Mouse (Mus musculus): ENCODE measurements around the gene Irgm2.
A peak's percentile ranks its signal among the peaks of the same experiment; 100 is the strongest.

Irgm2 gene

GRCm38 (mm10) chr11:58199229-58200037 lies at the start of gene Irgm2, which contains the start of gene Igtp:
TSS of gene Irgm2 (plus strand) at chr11:58199618.
TSS of gene Igtp (plus strand) at chr11:58199556.
- DNase-seq = peak; percentile 89

GRCm38 (mm10) chr11:58155458-58155857 lies 44.0 kb upstream of the Irgm2 start:
- no peak for DNase-seq

- DNase-seq = no peak
Measured at GRCm38 (mm10) chr11:58156871-58157270, 42.5 kb upstream of the Irgm2 start.

- DNase-seq = peak; percentile 28
Measured at GRCm38 (mm10) chr11:58165072-58165471, 34.3 kb upstream of the Irgm2 start.

- no peak for DNase-seq
Measured at GRCm38 (mm10) chr11:58167822-58168166, 31.6 kb upstream of the Irgm2 start.

- peak; percentile 90 for DNase-seq
Measured at GRCm38 (mm10) chr11:58168167-58168915, 31.1 kb upstream of the Irgm2 start, which contains the start of gene Gemin5. TSS of gene Gemin5 (minus strand) at chr11:58168539.

- no peak for DNase-seq
Measured at GRCm38 (mm10) chr11:58169666-58170065, 29.8 kb upstream of the Irgm2 start.

- DNase-seq = peak; percentile 96
Measured at GRCm38 (mm10) chr11:58171459-58172091, 27.8 kb upstream of the Irgm2 start, which contains the start of gene Mrpl22. TSS of gene Mrpl22 (plus strand) at chr11:58171661.

GRCm38 (mm10) chr11:58179563-58179962 lies 19.9 kb upstream of the Irgm2 start:
- DNase-seq = peak; percentile 82

- peak; percentile 49 for DNase-seq
Measured at GRCm38 (mm10) chr11:58179986-58180385, 19.4 kb upstream of the Irgm2 start.

- DNase-seq = no peak
Measured at GRCm38 (mm10) chr11:58180756-58181155, 18.7 kb upstream of the Irgm2 start.

GRCm38 (mm10) chr11:58183579-58183978 lies 15.8 kb upstream of the Irgm2 start:
- DNase-seq = no peak

- no peak for DNase-seq
Measured at GRCm38 (mm10) chr11:58189675-58190074, 9.7 kb upstream of the Irgm2 start.

GRCm38 (mm10) chr11:58193326-58193725 lies 6.1 kb upstream of the Irgm2 start:
- DNase-seq = no peak

- DNase-seq = no peak
Measured at GRCm38 (mm10) chr11:58193860-58194520, 5.4 kb upstream of the Irgm2 start.

- peak; percentile 23 for DNase-seq
Measured at GRCm38 (mm10) chr11:58198663-58199062, 755 bp upstream of the Irgm2 start.

GRCm38 (mm10) chr11:58200226-58200625 lies 808 bp downstream of the Irgm2 start:
- DNase-seq = peak; percentile 55

- DNase-seq = peak; percentile 66
Measured at GRCm38 (mm10) chr11:58201052-58201451, 1.6 kb downstream of the Irgm2 start.

- DNase-seq = peak; percentile 58
Measured at GRCm38 (mm10) chr11:58210321-58210886, 11.0 kb downstream of the Irgm2 start.

- DNase-seq = peak; percentile 39
Measured at GRCm38 (mm10) chr11:58211062-58211681, 11.8 kb downstream of the Irgm2 start.

- DNase-seq = no peak
Measured at GRCm38 (mm10) chr11:58211682-58212067, 12.3 kb downstream of the Irgm2 start.

Data from thymus, postnatal 14 days (tissue).